Mouse (Mus musculus) liver (tissue): ENCODE results near the gene Crebbp.

ENCODE experiments used
- DNase-seq: peaks from one replicate; pipeline ENCODE4 v3.0.0-alpha.2; 2020; ENCODE audit warnings: mixed read lengths

Gene Crebbp

DNA sequence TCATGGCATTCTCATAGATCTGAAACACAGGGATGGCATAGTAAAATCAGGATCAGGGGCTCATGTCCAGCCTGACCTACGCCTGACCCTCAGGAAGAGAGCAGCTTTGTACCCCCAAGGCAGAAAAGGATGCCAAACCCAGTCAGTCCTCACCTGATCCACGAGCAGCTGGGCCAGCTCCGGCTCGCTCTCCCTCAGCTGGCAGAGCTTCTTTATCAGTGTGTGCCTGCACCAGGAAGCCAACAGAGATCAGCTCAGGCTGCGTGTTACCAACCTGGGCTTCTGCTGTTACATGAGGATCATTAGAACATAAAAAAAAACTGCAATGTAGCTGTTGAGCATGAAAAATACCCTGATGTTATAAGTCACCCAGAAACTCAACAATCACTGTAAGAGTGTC lies 173.6 kb downstream of the Crebbp start:
- DNase-seq = no peak

GRCm38 (mm10) chr16:4037690-4038089 lies 176.1 kb downstream of the Crebbp start:
- DNase-seq = no peak

GRCm38 (mm10) chr16:4036807-4037206 lies 177.0 kb downstream of the Crebbp start, which contains the start of gene Dnase1:
TSS of gene Dnase1 (plus strand) at chr16:4036942.
- DNase-seq = no peak

DNA sequence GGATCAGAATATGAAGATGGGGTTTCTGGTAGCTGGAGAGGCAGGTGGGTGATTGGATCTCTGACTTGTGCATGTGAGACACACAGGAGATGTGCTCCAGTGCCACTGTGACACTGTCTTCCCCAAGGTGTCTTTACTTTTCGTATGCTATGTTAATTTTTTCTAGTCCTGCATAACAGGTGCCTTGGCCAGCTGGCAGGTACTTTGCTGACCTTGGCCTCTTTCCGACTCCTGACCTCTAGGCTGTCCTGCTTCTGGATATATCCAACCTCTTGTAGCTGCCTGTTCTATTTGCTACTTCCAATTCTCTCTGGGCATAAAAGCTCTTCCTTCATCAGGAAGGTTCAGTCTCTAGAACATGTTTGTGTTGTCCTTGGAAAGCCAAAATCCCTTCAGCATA lies 178.2 kb downstream of the Crebbp start:
- no peak for DNase-seq

- DNase-seq = no peak
Measured at GRCm38 (mm10) chr16:4034476-4034875, 179.3 kb downstream of the Crebbp start.

DNA sequence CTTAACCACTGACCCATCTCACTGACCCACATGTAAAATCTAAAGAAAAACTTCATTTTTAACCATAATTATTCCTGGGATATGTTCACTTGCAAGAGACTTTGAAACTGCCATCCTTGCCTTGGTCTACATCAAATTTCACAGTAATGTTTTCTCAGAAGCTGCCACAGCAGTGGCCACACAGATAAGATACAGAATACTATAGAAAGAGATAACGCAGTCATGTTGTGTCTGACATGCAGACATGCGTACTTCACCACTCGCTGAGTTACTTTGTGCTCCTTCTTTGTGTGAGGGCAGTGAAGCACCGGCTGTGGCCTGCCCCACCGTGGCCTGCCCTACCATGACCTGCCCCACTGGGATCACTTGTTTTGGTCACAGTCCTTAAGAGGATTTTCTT lies 179.8 kb downstream of the Crebbp start:
- DNase-seq = peak; percentile 32

- DNase-seq = peak; percentile 44
Measured at GRCm38 (mm10) chr16:4032341-4032748, 181.5 kb downstream of the Crebbp start.

GRCm38 (mm10) chr16:4031441-4032274 lies 182.1 kb downstream of the Crebbp start:
- DNase-seq = no peak
